Mouse (Mus musculus) hindbrain, embryonic 11.5 days (tissue): ENCODE results near the gene Hmga2. TPM values are rescaled to one million over a fixed set of nuclear protein-coding genes. Genes with fewer than 3 reads are reported as not detected.

ENCODE experiments used
- ATAC-seq: fragments of 200-750 bp; cut with Nextera tagmentation; 2 replicates; pipeline ENCODE4 v1.8.0; 2017; ENCODE audit warnings: mild to moderate bottlenecking, moderate TSS enrichment, moderate library complexity; ENCODE audit not compliant: low FRiP score
- DNase-seq: peaks from one replicate; pipeline ENCODE4 v3.0.0-alpha.2; 2015; ENCODE audit warnings: low spot score
- H3K27ac ChIP-seq: fragments of 300-500 bp; sonication (generic); 2 replicates; pipeline ENCODE4 v1.5.1; 2014; ENCODE audit warnings: mild to moderate bottlenecking, low read depth, low read length
- H3K27me3 ChIP-seq: fragments of 300-500 bp; sonication (generic); 2 replicates; pipeline ENCODE4 v1.6.1; 2014; ENCODE audit warnings: mild to moderate bottlenecking, low read length, moderate library complexity, mixed read lengths; ENCODE audit not compliant: control insufficient read depth, insufficient read depth
- H3K36me3 ChIP-seq: fragments of 300-500 bp; sonication (generic); 2 replicates; pipeline ENCODE4 v1.6.1; 2014; ENCODE audit warnings: mild to moderate bottlenecking, low read length, moderate library complexity, mixed read lengths; ENCODE audit not compliant: control insufficient read depth, insufficient read depth
- H3K4me1 ChIP-seq: fragments of 300-500 bp; sonication (generic); replicated peaks from 2 replicates; pipeline ENCODE4 v1.6.1; 2014; ENCODE audit warnings: low read length, mixed read lengths; ENCODE audit not compliant: control insufficient read depth, insufficient read depth
- H3K4me2 ChIP-seq: fragments of 300-500 bp; sonication (generic); replicated peaks from 2 replicates; pipeline ENCODE4 v1.6.1; 2014; ENCODE audit warnings: mild to moderate bottlenecking, low read depth, low read length
- H3K4me3 ChIP-seq: fragments of 300-500 bp; sonication (generic); 2 replicates; pipeline ENCODE4 v1.5.1; 2014; ENCODE audit warnings: low read depth, low read length
- H3K9ac ChIP-seq: fragments of 300-500 bp; sonication (generic); 2 replicates; pipeline ENCODE4 v1.6.1; 2014; ENCODE audit warnings: low read depth, low read length
- H3K9me3 ChIP-seq: fragments of 300-500 bp; sonication (generic); 2 replicates; pipeline ENCODE4 v1.6.1; 2016; ENCODE audit warnings: low read length; ENCODE audit not compliant: control insufficient read depth
- WGBS: fragments of 180-500 bp; shearing (Covaris S2); extraction: QIAGEN DNeasy Blood & Tissue Kit; methylation state at CpG from one replicate; pipeline ENCODE4 v1.1.7; 2014; 5-methylcytosine and 5-hydroxymethylcytosine counted together
- polyA plus RNA-seq: library from polyadenylated mRNA; unstranded; fragments of >200 nt; fragmentation: Nextera tagmentation; extraction: Ambion mirVana; gene quantifications from 2 replicates; pipeline ENCODE4 v1.2.1, GENCODE M21; 2014

The Hmga2 gene
- polyA plus RNA-seq, 1 experiment from 2014 or later, result 42.9 TPM

GRCm38 (mm10) chr10:120426086-120426610 lies 50.1 kb downstream of the Hmga2 start:
- Histone ChIP-seq H3K9ac (no peak overlapping the region), H3K27me3 (no peaks in the 10 kb centered on the region), H3K4me1 (no peaks in the 10 kb centered on the region; the same call in none of the 2 replicates), H3K36me3 (no peaks in the 10 kb centered on the region), H3K27ac (no peak overlapping the region), H3K9me3 (no peaks in the 10 kb centered on the region), H3K4me2 (no peak overlapping the region), H3K4me3 (no peak overlapping the region)
- no peak for DNase-seq
- no peak for ATAC-seq
- WGBS, result 76% methylated on average over 14 of the region's 14 CpGs

- Histone ChIP-seq H3K9me3 (no peaks in the 10 kb centered on the region), H3K4me1 (no peaks in the 10 kb centered on the region; the same call in none of the 2 replicates), H3K27me3 (no peaks in the 10 kb centered on the region), H3K4me2 (no peak overlapping the region), H3K9ac (no peak overlapping the region), H3K4me3 (no peak overlapping the region), H3K36me3 (no peaks in the 10 kb centered on the region), H3K27ac (no peak overlapping the region)
- DNase-seq (no peak), ATAC-seq (no peak)
- 83% methylated on average over 9 of the region's 9 CpGs for WGBS
These were observed 52.3 kb downstream of the Hmga2 start for GRCm38 (mm10) chr10:120424015-120424414.

- Histone ChIP-seq H3K36me3 (no peaks in the 10 kb centered on the region), H3K9me3 (no peaks in the 10 kb centered on the region), H3K9ac (no peak overlapping the region), H3K4me3 (no peak overlapping the region), H3K27ac (no peak overlapping the region), H3K4me1 (no peaks in the 10 kb centered on the region; the same call in none of the 2 replicates), H3K27me3 (no peaks in the 10 kb centered on the region), H3K4me2 (no peak overlapping the region)
- WGBS, result 84% methylated on average over 7 of the region's 7 CpGs
- ATAC-seq, result no peak
- no peak for DNase-seq
These were observed 53.0 kb downstream of the Hmga2 start for GRCm38 (mm10) chr10:120423256-120423655.

GRCm38 (mm10) chr10:120422820-120423219 lies 53.4 kb downstream of the Hmga2 start:
- Histone ChIP-seq H3K4me3 (no peak overlapping the region), H3K9me3 (no peaks in the 10 kb centered on the region), H3K36me3 (no peaks in the 10 kb centered on the region), H3K4me2 (no peak overlapping the region), H3K9ac (no peak overlapping the region), H3K27ac (no peak overlapping the region), H3K4me1 (peaks cover 3% of the 10 kb centered on the region), H3K27me3 (no peaks in the 10 kb centered on the region)
- WGBS, result 54% methylated on average over 4 of the region's 4 CpGs
- ATAC-seq, result no peak
- no peak for DNase-seq

- Histone ChIP-seq H3K4me3 (no peak overlapping the region), H3K4me1 (peaks cover 7% of the 10 kb centered on the region; the same call in 1 of the 2 replicates), H3K27ac (no peak overlapping the region), H3K9ac (no peak overlapping the region), H3K36me3 (no peaks in the 10 kb centered on the region), H3K9me3 (no peaks in the 10 kb centered on the region), H3K4me2 (no peak overlapping the region), H3K27me3 (no peaks in the 10 kb centered on the region)
- 54% methylated on average over 10 of the region's 10 CpGs for WGBS
- DNase-seq, result no peak
- ATAC-seq, result no peak
These were observed 54.2 kb downstream of the Hmga2 start for GRCm38 (mm10) chr10:120422050-120422449.

GRCm38 (mm10) chr10:120420971-120421629 lies 55.2 kb downstream of the Hmga2 start:
- H3K4me2 ChIP-seq, result no peak overlapping the region
- 80% methylated on average over 15 of the region's 15 CpGs for WGBS

GRCm38 (mm10) chr10:120418738-120419523 lies 57.3 kb downstream of the Hmga2 start:
- H3K36me3 ChIP-seq, result no peaks in the 10 kb centered on the region
- no peaks in the 10 kb centered on the region for H3K27me3 ChIP-seq
- no peak overlapping the region for H3K4me2 ChIP-seq
- no peak for ATAC-seq
- no peak overlapping the region for H3K27ac ChIP-seq
- H3K4me1 ChIP-seq, result peaks cover 8% of the 10 kb centered on the region; the same call in 1 of the 2 replicates
- H3K9ac ChIP-seq, result 0 out of 2 replicates have a peak overlapping the region, but pooled peaks have one; percentile 25
- WGBS, result 68% methylated on average over 16 of the region's 16 CpGs
- no peak overlapping the region for H3K4me3 ChIP-seq
- H3K9me3 ChIP-seq, result no peaks in the 10 kb centered on the region
- DNase-seq, result no peak

More at GRCm38 (mm10) chr10:120420971-120421629, 55.2 kb downstream of the Hmga2 start:
- H3K4me1 ChIP-seq, result peaks cover 8% of the 10 kb centered on the region; the same call in 1 of the 2 replicates
- H3K27me3 ChIP-seq, result no peaks in the 10 kb centered on the region
- H3K36me3 ChIP-seq, result no peaks in the 10 kb centered on the region
- H3K4me3 ChIP-seq, result no peak overlapping the region
- ATAC-seq (no peak), DNase-seq (no peak)
- no peak overlapping the region for H3K27ac ChIP-seq
- H3K9ac ChIP-seq, result no peak overlapping the region
- H3K9me3 ChIP-seq, result no peaks in the 10 kb centered on the region

GRCm38 (mm10) chr10:120418211-120418610 lies 58.1 kb downstream of the Hmga2 start:
- ATAC-seq, result no peak
- Histone ChIP-seq H3K4me2 (no peak overlapping the region), H3K36me3 (no peaks in the 10 kb centered on the region), H3K27ac (peak overlapping the region; percentile 74), H3K4me3 (no peak overlapping the region), H3K9me3 (no peaks in the 10 kb centered on the region), H3K27me3 (no peaks in the 10 kb centered on the region), H3K9ac (peak overlapping the region; percentile 53; the same call in 1 of the 2 replicates), H3K4me1 (peaks cover 8% of the 10 kb centered on the region; the same call in 1 of the 2 replicates)
- DNase-seq, result no peak
- WGBS, result 68% methylated on average over 7 of the region's 7 CpGs
